Mouse (Mus musculus) cerebellum, adult 9-10 months (tissue): Measurements from ENCODE around the gene Auts2.

Source experiments
- DNase-seq: peaks from one replicate; pipeline ENCODE4 v3.0.0; 2022

Auts2 gene

GRCm38 (mm10) chr5:132072356-132072755, 470.8 kb downstream of the Auts2 start:
- DNase-seq: no peak

- no peak for DNase-seq
Measured at GRCm38 (mm10) chr5:132067750-132068739, 475.1 kb downstream of the Auts2 start.

GRCm38 (mm10) chr5:132060116-132060515, 483.0 kb downstream of the Auts2 start:
- no peak for DNase-seq

- DNase-seq: no peak
Measured at GRCm38 (mm10) chr5:132052637-132053036, 490.5 kb downstream of the Auts2 start.

GRCm38 (mm10) chr5:132039584-132039983, 503.6 kb downstream of the Auts2 start:
- DNase-seq: no peak

- no peak for DNase-seq
Measured at GRCm38 (mm10) chr5:132033491-132034350, 509.4 kb downstream of the Auts2 start.

- DNase-seq: no peak
Measured at GRCm38 (mm10) chr5:132030941-132031531, 512.1 kb downstream of the Auts2 start.

- peak; percentile 8 for DNase-seq
Measured at GRCm38 (mm10) chr5:132029638-132030037, 513.5 kb downstream of the Auts2 start.

- no peak for DNase-seq
Measured at GRCm38 (mm10) chr5:132029038-132029437, 514.1 kb downstream of the Auts2 start.

- no peak for DNase-seq
Measured at GRCm38 (mm10) chr5:132027859-132028498, 515.2 kb downstream of the Auts2 start.

GRCm38 (mm10) chr5:132013296-132013695, 529.8 kb downstream of the Auts2 start:
- no peak for DNase-seq

GRCm38 (mm10) chr5:132011795-132012194, 531.3 kb downstream of the Auts2 start:
- peak; percentile 86 for DNase-seq

- no peak for DNase-seq
Measured at GRCm38 (mm10) chr5:132008703-132009222, 534.4 kb downstream of the Auts2 start.

GRCm38 (mm10) chr5:132007907-132008306, 535.2 kb downstream of the Auts2 start:
- no peak for DNase-seq

- DNase-seq: no peak
Measured at GRCm38 (mm10) chr5:131992681-131993211, 550.4 kb downstream of the Auts2 start.

GRCm38 (mm10) chr5:131992268-131992667, 550.9 kb downstream of the Auts2 start:
- DNase-seq: no peak

- DNase-seq: no peak
Measured at GRCm38 (mm10) chr5:131990532-131990931, 552.6 kb downstream of the Auts2 start.

GRCm38 (mm10) chr5:131981451-131981850, 561.7 kb downstream of the Auts2 start:
- no peak for DNase-seq

GRCm38 (mm10) chr5:131978939-131979338, 564.2 kb downstream of the Auts2 start:
- DNase-seq: no peak

GRCm38 (mm10) chr5:131977497-131977896, 565.6 kb downstream of the Auts2 start:
- DNase-seq: peak; percentile 10

- no peak for DNase-seq
Measured at GRCm38 (mm10) chr5:131971901-131972300, 571.2 kb downstream of the Auts2 start.

GRCm38 (mm10) chr5:131965499-131965898, 577.6 kb downstream of the Auts2 start:
- DNase-seq: peak; percentile 7
